Mouse (Mus musculus) ES-E14 (cell line): ENCODE results near the gene Bcl2l1.

Experiments
- CHD2 ChIP-seq: IDR thresholded peaks from 2 replicates; pipeline ENCODE4 v1.6.1; 2014; ENCODE audit warnings: mild to moderate bottlenecking, low read depth, low read length, inconsistent platforms
- MAFK ChIP-seq: IDR thresholded peaks from 2 replicates; pipeline ENCODE4 v1.6.1; 2014; ENCODE audit warnings: mild to moderate bottlenecking, low read depth, low read length, inconsistent platforms; ENCODE audit not compliant: insufficient read depth
- ZC3H11A ChIP-seq: IDR thresholded peaks from 2 replicates; pipeline ENCODE4 v1.6.1; 2012; ENCODE audit warnings: low read depth, mild to moderate bottlenecking, inconsistent platforms, low read length, borderline replicate concordance

DNA sequence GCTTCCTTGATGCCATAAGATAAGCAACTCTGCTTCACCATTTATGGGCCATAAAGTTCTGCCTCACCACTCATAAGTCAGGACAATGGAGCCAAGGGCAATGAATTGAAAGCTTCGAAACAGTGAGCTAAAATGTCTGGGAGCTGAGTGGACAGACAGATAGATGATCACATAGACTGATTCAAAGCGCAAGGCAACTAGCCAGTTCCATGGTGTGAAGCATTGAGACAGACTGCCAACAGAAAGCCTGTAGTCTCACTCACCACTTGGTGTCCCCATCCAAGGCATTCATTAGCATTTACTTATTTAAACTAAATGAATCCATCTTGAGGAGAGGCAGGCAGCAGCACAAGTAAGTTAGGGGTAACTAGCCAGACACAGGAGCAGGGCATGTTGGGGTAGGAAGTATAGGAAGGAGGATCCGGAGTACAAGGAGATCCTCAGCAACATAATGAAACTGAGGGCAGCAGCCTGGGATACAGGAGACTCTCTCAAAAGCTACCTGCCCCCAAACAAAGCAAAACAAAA lies 12.4 kb downstream of the Bcl2l1 start:
- no peak for TF ChIP-seq MAFK
- no peak for TF ChIP-seq CHD2
- no peak for TF ChIP-seq ZC3H11A
